Mouse (Mus musculus): ENCODE data around the gene Lrp2. TPM values are rescaled to one million over a fixed set of nuclear protein-coding genes. Genes with fewer than 3 reads are reported as not detected.
A peak's percentile ranks its signal among the peaks of the same experiment; 100 is the strongest.

The Lrp2 gene
- total and polyA plus RNA-seq, 2 experiments: 0.04 to 0.09 TPM

DNA sequence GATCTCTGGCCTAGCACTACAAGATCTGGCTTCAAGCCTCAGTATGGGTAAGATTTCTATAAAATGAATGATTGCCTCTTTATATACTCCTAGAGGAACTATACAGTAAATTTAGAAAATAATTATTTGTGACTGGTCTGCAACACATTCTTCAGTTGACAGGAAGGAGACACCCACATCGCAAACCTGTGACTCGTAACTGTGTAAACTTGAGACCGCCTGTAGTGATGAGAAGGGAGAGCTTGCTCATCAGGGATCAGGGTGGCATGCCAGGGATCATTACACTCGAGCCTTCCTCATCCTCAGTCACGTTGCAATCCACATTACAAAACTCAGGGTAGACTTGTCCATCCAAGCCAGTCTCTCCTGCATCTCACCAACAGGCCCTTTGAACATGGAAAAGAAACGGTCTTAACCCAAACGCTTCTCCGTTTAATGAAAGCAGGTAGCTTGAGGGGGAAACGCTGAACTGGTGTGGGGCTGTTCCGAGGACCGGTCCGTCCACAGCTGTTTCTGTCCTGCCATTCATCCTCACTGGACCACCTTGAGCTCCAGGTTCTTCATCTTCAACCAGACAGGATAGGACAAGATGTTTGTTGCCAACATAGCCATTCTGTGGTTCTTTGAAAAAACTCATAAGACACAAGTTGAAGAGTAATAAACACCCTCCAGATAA, 189.0 kb downstream of the Lrp2 start:
- Histone ChIP-seq H3K4me3 (ENCODE audit: insufficient read depth, low read depth, low read length) (no peak overlapping the region), H3K36me3 (ENCODE audit: control insufficient read depth, insufficient read depth, low read length) (no peaks in the 10 kb centered on the region), H3K27ac (replicated peaks; ENCODE audit: insufficient read depth, low read depth, low read length) (no peak overlapping the region), H3K9ac (ENCODE audit: low read depth, low read length) (no peak overlapping the region), H3K4me1 (ENCODE audit: control insufficient read depth, insufficient read depth, low read length) (peaks cover 8% of the 10 kb centered on the region; the same call in 1 of the 2 replicates), H3K27me3 (ENCODE audit: control insufficient read depth, insufficient read depth, low read length) (no peaks in the 10 kb centered on the region), H3K79me2 (ENCODE audit: control insufficient read depth, insufficient read depth, low read length) (no peaks in the 10 kb centered on the region)
- no peak for TF ChIP-seq CTCF (IDR thresholded peaks at IDR 0.05; ENCODE audit: low read depth, low read length)
- TF ChIP-seq POLR2A (IDR thresholded peaks at IDR 0.05; ENCODE audit: extremely low read depth, insufficient read depth, low read length): no peak
- WGBS: 89% methylated on average over 12 of the region's 12 CpGs
- no peak for DNase-seq (ENCODE audit: extremely low read depth, low read depth, low spot score)

DNA sequence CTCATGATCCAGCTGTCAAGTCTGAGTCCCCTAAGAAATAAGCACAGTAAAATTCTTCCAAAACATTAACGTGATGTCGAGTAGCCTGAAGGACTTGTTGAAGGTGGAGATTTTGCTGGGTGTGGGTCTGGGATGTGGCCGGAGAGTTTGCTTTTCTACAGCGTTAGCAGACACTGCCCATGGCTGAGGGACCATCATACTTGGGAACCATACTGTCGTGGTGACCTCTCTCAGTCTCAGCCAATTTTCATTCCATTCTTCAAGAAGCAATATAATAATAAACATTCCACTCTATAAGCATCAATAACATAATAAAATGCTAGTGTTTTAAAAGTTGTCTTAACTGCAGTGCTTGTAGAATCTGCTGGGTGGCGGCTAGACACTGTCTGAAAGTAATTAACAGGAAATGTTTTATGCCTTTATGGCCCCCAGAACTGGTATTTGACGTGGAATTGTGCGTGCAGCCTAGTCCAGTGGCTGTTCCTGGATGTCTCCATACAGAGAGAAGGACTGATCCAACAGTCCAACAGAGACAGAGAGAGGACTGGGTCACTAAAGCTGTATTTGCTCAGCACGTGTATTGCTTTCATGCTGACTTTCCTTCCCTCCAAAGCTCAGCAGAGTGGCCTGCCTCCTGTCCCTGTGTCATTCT, 190.1 kb downstream of the Lrp2 start:
- no peak overlapping the region for H3K4me3 ChIP-seq (ENCODE audit: insufficient read depth, low read depth, low read length)
- H3K36me3 ChIP-seq (ENCODE audit: control insufficient read depth, insufficient read depth, low read length): no peaks in the 10 kb centered on the region
- no peak overlapping the region for H3K9ac ChIP-seq (ENCODE audit: low read depth, low read length)
- no peak for DNase-seq (ENCODE audit: extremely low read depth, low read depth, low spot score)
- H3K79me2 ChIP-seq (ENCODE audit: control insufficient read depth, insufficient read depth, low read length): no peaks in the 10 kb centered on the region
- TF ChIP-seq CTCF (IDR thresholded peaks at IDR 0.05; ENCODE audit: low read depth, low read length): no peak
- TF ChIP-seq POLR2A (IDR thresholded peaks at IDR 0.05; ENCODE audit: extremely low read depth, insufficient read depth, low read length): no peak
- H3K27me3 ChIP-seq (ENCODE audit: control insufficient read depth, insufficient read depth, low read length): no peaks in the 10 kb centered on the region
- peaks cover 8% of the 10 kb centered on the region; the same call in 1 of the 2 replicates for H3K4me1 ChIP-seq (ENCODE audit: control insufficient read depth, insufficient read depth, low read length)
- 87% methylated on average over 9 of the region's 9 CpGs for WGBS
- no peak overlapping the region for H3K27ac ChIP-seq (replicated peaks; ENCODE audit: insufficient read depth, low read depth, low read length)

DNA sequence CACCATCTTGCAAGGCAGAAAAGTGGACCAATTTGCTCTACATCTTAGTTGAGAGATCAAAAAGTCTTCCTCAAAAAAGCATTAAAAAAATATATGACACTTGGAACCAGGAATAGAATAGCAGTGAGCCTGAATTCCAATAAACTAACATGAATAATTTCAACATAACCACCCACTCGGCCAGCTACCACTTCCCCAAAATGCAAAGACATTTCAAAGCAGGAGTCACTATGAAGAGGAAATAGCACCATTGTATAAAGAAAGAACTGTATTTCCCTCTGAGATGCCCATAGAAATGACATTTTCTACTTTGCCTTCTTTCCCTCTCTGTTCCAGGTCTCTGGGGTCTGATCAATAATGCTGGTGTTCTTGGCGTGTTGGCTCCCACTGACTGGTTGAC, 191.9 kb downstream of the Lrp2 start:
- Histone ChIP-seq H3K9ac (ENCODE audit: low read depth, low read length) (no peak overlapping the region), H3K79me2 (ENCODE audit: control insufficient read depth, insufficient read depth, low read length) (no peaks in the 10 kb centered on the region), H3K27ac (replicated peaks; ENCODE audit: insufficient read depth, low read depth, low read length) (no peak overlapping the region), H3K36me3 (ENCODE audit: control insufficient read depth, insufficient read depth, low read length) (no peaks in the 10 kb centered on the region), H3K4me3 (ENCODE audit: insufficient read depth, low read depth, low read length) (no peak overlapping the region), H3K4me1 (ENCODE audit: control insufficient read depth, insufficient read depth, low read length) (peaks cover 10% of the 10 kb centered on the region; the same call in 1 of the 2 replicates), H3K27me3 (ENCODE audit: control insufficient read depth, insufficient read depth, low read length) (no peaks in the 10 kb centered on the region)
- WGBS: 90% methylated on average over 2 of the region's 2 CpGs
- DNase-seq (ENCODE audit: extremely low read depth, low read depth, low spot score): no peak
- no peak for TF ChIP-seq CTCF (IDR thresholded peaks at IDR 0.05; ENCODE audit: low read depth, low read length)
- no peak for TF ChIP-seq POLR2A (IDR thresholded peaks at IDR 0.05; ENCODE audit: extremely low read depth, insufficient read depth, low read length)

DNA sequence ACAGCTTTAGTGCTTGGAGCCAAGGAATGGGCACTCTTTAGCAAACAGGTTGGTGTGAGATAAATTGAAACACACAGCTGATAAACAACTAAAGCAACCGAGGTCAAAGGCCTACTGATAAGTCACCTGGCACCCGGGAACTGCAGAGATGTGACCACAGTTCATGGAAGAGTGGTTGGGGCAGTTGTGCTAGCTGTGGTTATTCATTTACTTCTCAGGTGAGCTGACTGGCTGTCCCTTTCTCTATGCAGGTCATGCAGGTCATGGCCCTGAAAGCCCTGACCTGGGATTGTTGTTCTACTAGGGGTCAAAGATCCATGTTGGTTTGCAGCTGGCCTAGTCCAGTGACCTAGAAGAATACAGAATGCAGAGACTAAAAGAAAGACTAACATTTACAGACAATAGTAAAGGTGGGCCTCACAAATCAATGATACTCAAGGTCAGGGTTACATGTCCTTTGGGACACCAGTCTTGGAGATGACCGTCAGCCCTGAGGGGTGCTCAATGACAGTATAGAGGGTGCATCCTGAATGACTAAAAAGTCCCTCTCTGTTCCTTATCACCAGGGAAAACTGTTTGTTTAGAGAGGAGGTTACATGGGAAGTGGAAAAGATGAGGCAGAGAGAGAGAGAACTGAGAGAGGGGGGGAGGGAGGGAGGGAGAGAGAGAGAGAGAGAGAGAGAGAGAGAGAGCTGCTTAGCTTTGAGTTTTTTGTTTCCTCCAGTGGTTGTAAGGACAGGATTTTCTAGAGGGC, 199.6 kb downstream of the Lrp2 start:
- Histone ChIP-seq H3K36me3 (ENCODE audit: control insufficient read depth, insufficient read depth, low read length) (no peaks in the 10 kb centered on the region), H3K9ac (ENCODE audit: low read depth, low read length) (no peak overlapping the region), H3K79me2 (ENCODE audit: control insufficient read depth, insufficient read depth, low read length) (no peaks in the 10 kb centered on the region), H3K27me3 (ENCODE audit: control insufficient read depth, insufficient read depth, low read length) (no peaks in the 10 kb centered on the region), H3K4me3 (ENCODE audit: insufficient read depth, low read depth, low read length) (no peak overlapping the region), H3K4me1 (ENCODE audit: control insufficient read depth, insufficient read depth, low read length) (peaks cover 9% of the 10 kb centered on the region; the same call in 1 of the 2 replicates), H3K27ac (replicated peaks; ENCODE audit: insufficient read depth, low read depth, low read length) (peak overlapping the region; percentile 90)
- peak; percentile 100 for DNase-seq (ENCODE audit: extremely low read depth, low read depth, low spot score)
- 15% methylated on average over 3 of the region's 3 CpGs for WGBS
- TF ChIP-seq POLR2A (IDR thresholded peaks at IDR 0.05; ENCODE audit: extremely low read depth, insufficient read depth, low read length) (no peak), CTCF (IDR thresholded peaks at IDR 0.05; ENCODE audit: low read depth, low read length) (no peak)

DNA sequence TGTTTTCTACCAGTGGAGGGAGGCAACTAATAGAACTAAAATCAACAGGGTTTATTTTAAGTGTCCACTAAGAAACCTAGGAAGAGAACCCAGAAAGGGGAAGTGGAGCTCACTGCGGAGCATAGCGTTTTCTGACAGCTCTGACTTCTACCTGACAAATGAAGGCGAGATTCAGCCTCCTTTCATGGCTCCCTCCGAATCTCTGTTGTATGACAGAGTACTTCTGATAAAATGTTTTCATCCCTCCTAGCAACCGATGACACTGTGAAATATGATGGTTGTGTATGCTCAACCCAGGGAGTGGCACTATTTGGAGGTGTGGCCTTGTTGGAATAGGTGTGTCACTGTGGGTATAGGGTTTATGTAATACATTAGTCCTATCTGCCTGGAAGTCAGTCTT, 203.0 kb downstream of the Lrp2 start:
- no peaks in the 10 kb centered on the region for H3K27me3 ChIP-seq (ENCODE audit: control insufficient read depth, insufficient read depth, low read length)
- peaks cover 11% of the 10 kb centered on the region; the same call in 1 of the 2 replicates for H3K4me1 ChIP-seq (ENCODE audit: control insufficient read depth, insufficient read depth, low read length)
- TF ChIP-seq CTCF (IDR thresholded peaks at IDR 0.05; ENCODE audit: low read depth, low read length): no peak
- no peak for TF ChIP-seq POLR2A (IDR thresholded peaks at IDR 0.05; ENCODE audit: extremely low read depth, insufficient read depth, low read length)
- no peak overlapping the region for H3K27ac ChIP-seq (replicated peaks; ENCODE audit: insufficient read depth, low read depth, low read length)
- no peak overlapping the region for H3K4me3 ChIP-seq (ENCODE audit: insufficient read depth, low read depth, low read length)
- H3K36me3 ChIP-seq (ENCODE audit: control insufficient read depth, insufficient read depth, low read length): no peaks in the 10 kb centered on the region
- no peaks in the 10 kb centered on the region for H3K79me2 ChIP-seq (ENCODE audit: control insufficient read depth, insufficient read depth, low read length)
- 90% methylated on average over 5 of the region's 5 CpGs for WGBS
- no peak overlapping the region for H3K9ac ChIP-seq (ENCODE audit: low read depth, low read length)
- no peak for DNase-seq (ENCODE audit: extremely low read depth, low read depth, low spot score)
